Mouse (Mus musculus) C3H10T1/2 (cell line): ENCODE measurements around the gene Tmem270. TPM values are rescaled to one million over a fixed set of nuclear protein-coding genes. Genes with fewer than 3 reads are reported as not detected.

Source experiments
- polyA plus RNA-seq, 2 experiments: library from polyadenylated mRNA; unstranded; fragments of >200 nt; fragmentation: generic; extraction: Trizol; gene quantifications; one replicate each; pipeline ENCODE4 v1.2.1; 2012; ENCODE audit warnings: missing spikeins in 2 of 2

The Tmem270 gene
- not detected for polyA plus RNA-seq

GRCm38 (mm10) chr5:134906633-134907032 is at the start of gene Tmem270:
TSS of gene Tmem270 (minus strand) at chr5:134906733.

DNA sequence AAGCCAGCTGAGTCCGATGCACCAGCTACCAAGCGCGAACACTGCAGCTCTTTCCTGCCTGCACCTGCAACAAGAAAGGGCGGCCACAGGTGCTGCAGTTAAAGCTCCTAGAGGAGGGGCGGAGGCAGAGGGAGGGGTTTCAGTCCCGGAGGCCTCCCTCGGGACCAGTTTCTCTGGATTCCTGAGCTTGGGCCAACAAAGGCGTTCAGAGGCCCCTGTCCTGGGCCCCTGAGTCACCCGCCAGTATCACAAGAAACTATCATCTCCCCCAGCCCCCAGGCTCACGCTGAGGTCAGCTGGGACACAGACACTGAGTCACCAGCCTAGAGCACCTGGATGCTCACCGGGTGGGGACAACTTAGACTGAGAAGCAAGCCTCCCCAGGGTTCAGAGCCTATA is 40.3 kb upstream of the Tmem270 start, which contains the start of gene Cldn4:
Cldn4 (minus strand) TSS at position 78 of the 399 bp plus-strand sequence.

DNA sequence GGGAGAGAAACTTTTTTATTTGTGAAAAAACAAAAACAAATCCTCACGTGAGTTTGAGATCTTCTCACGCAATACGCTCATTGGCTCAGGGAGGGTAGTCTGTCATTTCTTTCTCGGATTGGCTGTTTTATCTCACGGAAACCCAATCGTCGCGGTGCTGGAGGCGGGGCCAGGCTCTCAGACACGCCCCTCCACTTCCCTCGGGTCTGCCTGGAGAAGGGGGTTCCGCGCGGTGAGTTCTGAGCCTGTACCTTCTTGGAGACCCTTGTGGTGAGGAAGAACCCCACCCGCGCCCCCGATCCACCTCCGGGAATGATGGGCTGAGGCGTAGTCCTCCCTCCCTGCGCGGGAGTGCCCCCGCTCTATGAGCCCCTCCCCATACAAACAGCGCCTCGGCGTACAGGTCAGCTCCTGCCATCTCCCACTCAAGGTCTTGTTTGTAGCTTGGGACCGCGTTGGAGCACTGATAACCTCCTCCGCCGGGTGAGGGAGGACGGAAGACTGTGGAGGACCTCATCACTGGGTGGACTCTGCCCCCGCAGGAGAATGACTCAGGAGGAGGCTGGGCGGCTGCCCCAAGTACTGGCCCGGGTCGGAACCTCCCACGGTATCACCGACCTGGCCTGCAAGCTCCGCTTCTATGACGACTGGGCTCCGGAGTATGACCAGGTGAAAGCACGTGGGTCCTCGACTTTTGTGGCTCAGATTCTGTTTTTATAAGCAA is 25.8 kb upstream of the Tmem270 start, which contains the start of gene Mettl27:
Mettl27 (plus strand) TSS at position 190 of the 724 bp plus-strand sequence.

DNA sequence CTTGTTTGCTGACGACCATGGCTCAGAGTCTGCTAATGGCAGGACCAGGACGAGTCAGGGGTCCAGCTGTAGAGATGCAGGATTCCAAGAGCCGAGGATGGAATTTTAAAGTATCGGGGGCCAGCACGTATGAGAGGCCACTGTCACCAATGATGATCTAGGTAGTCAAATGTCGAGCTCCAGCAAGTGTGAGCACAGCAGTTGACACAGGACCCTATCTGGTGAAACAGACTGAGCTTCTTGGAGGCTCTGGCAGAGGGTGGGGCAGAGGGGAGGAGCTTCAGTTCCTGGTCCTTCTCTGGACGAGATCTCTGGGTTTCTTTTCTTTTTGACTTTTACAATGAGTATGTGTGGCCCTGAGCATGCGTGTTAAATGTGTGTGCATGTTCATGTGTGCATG is 8.8 kb upstream of the Tmem270 start, which contains the start of gene Cldn13:
Cldn13 (minus strand) TSS at position 216 of the 400 bp plus-strand sequence.

Other genes with a start within 250 kb of the Tmem270 start
- gene Limk1, start 218.1 kb downstream of the Tmem270 start, polyA plus RNA-seq = 10 to 100 TPM in 1 of 2 experiments, 1 to 10 TPM in 1; 8.8 to 10.6 TPM
- 10 to 100 TPM in 1 of 2 experiments, under 1 TPM in 1; 0.04 to 12.8 TPM for gene Eln, start 159.4 kb downstream of the Tmem270 start, polyA plus RNA-seq
- gene Cldn13, start 8.8 kb upstream of the Tmem270 start, polyA plus RNA-seq = not detected
- 10 to 100 TPM in 1 of 2 experiments, 1 to 10 TPM in 1; 4.0 to 32.3 TPM for gene Mettl27, start 25.6 kb upstream of the Tmem270 start, polyA plus RNA-seq
- not detected for gene Cldn4, start 40.2 kb upstream of the Tmem270 start, polyA plus RNA-seq
- not detected for gene Cldn3, start 79.5 kb upstream of the Tmem270 start, polyA plus RNA-seq
- 10 to 100 TPM; 30.4 to 30.8 TPM for gene Abhd11, start 102.4 kb upstream of the Tmem270 start, polyA plus RNA-seq
- gene Stx1a, start 116.7 kb upstream of the Tmem270 start, polyA plus RNA-seq = 1 to 10 TPM; 1.6 to 5.4 TPM
- gene Dnajc30, start 157.5 kb upstream of the Tmem270 start, polyA plus RNA-seq = 10 to 100 TPM; 23.6 to 34.4 TPM
- gene Bud23, start 158.2 kb upstream of the Tmem270 start, polyA plus RNA-seq = 10 to 100 TPM; 29.7 to 34.2 TPM
- gene Vps37d, start 171.5 kb upstream of the Tmem270 start, polyA plus RNA-seq = 10 to 100 TPM in 1 of 2 experiments, 1 to 10 TPM in 1; 4.9 to 16.4 TPM
- not detected for gene Mlxipl, start 183.2 kb upstream of the Tmem270 start, polyA plus RNA-seq
- 10 to 100 TPM in 1 of 2 experiments, 1 to 10 TPM in 1; 6.8 to 10.3 TPM for gene Tbl2, start 242.9 kb upstream of the Tmem270 start, polyA plus RNA-seq